Mouse (Mus musculus) stomach, embryonic 16.5 days (tissue): Measurements from ENCODE around the gene Gbp6. TPM values are rescaled to one million over a fixed set of nuclear protein-coding genes. Genes with fewer than 3 reads are reported as not detected.
"Not testable (repeated sequence)": the region's sequence is repeated elsewhere in the genome, so short reads cannot be mapped to it uniquely, and the experiment has no call there.

Experiments
- ATAC-seq: fragments of 200-750 bp; cut with Nextera tagmentation; 2 replicates; pipeline ENCODE4 v1.8.0; 2017; ENCODE audit warnings: moderate number of reproducible peaks, moderate TSS enrichment; ENCODE audit not compliant: insufficient read depth, low FRiP score
- H3K27ac ChIP-seq: fragments of 300-500 bp; sonication (generic); 2 replicates; pipeline ENCODE4 v1.5.1; 2014; ENCODE audit warnings: low read length
- H3K27me3 ChIP-seq: fragments of 300-500 bp; sonication (generic); 2 replicates; pipeline ENCODE4 v1.6.1; 2014; ENCODE audit warnings: low read length, control low read depth, mixed read lengths; ENCODE audit not compliant: control insufficient read depth, insufficient read depth
- H3K36me3 ChIP-seq: fragments of 300-500 bp; sonication (generic); 2 replicates; pipeline ENCODE4 v1.6.1; 2014; ENCODE audit warnings: low read length; ENCODE audit not compliant: control insufficient read depth, insufficient read depth
- H3K4me1 ChIP-seq: fragments of 300-500 bp; sonication (generic); 2 replicates; pipeline ENCODE4 v1.6.1; 2014; ENCODE audit warnings: low read length, control low read depth, mixed read lengths; ENCODE audit not compliant: control insufficient read depth, insufficient read depth
- H3K4me2 ChIP-seq: fragments of 300-500 bp; sonication (generic); 2 replicates; pipeline ENCODE4 v1.6.1; 2014; ENCODE audit warnings: low read depth, low read length, mixed read lengths
- H3K4me3 ChIP-seq: fragments of 300-500 bp; sonication (generic); replicated peaks from 2 replicates; pipeline ENCODE4 v1.5.1; 2014; ENCODE audit warnings: mild to moderate bottlenecking, low read length
- H3K9ac ChIP-seq: fragments of 300-500 bp; sonication (generic); 2 replicates; pipeline ENCODE4 v1.6.1; 2014; ENCODE audit warnings: low read length
- H3K9me3 ChIP-seq: fragments of 300-500 bp; sonication (generic); replicated peaks from 2 replicates; pipeline ENCODE4 v1.6.1; 2016; ENCODE audit warnings: low read length, control low read depth; ENCODE audit not compliant: control insufficient read depth
- WGBS: fragments of 180-500 bp; shearing (Covaris S2); extraction: QIAGEN DNeasy Blood & Tissue Kit; methylation state at CpG from one replicate; pipeline ENCODE4 v1.1.7; 2014; 5-methylcytosine and 5-hydroxymethylcytosine counted together
- polyA plus RNA-seq: library from polyadenylated mRNA; unstranded; fragments of >200 nt; fragmentation: Nextera tagmentation; extraction: Ambion mirVana; gene quantifications from 2 replicates; pipeline ENCODE4 v1.2.1, GENCODE M21; 2015

The Gbp6 gene
- polyA plus RNA-seq, 1 experiment from 2014 or later, result 2.1 TPM

DNA sequence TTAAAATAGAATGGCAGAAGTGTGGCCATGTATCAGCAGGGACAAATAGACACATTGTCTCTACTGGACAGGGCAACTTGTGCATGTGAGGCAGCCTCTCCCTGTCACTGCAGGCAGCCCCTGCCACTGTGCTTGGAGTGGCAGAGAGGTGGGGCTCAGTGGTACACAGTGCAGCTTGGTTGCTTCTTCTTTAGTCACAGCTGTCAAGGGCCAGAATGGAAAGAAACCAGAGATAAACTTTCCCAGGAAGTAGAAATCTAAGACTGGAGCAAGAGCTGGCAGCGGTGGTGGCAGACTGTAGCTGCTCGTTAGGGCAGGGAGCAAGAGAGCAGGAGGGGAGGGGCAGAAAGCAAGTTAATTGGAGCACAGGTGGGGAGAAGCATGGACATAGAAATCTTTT lies 8.0 kb upstream of the Gbp6 start:
- 32% methylated on average over 2 of the region's 2 CpGs for WGBS
- H3K4me3 ChIP-seq, result no peak overlapping the region
- H3K27me3 ChIP-seq, result no peaks in the 10 kb centered on the region
- no peak for ATAC-seq
- no peak overlapping the region for H3K27ac ChIP-seq
- H3K9me3 ChIP-seq, result no peaks in the 10 kb centered on the region
- no peaks in the 10 kb centered on the region for H3K36me3 ChIP-seq
- H3K4me2 ChIP-seq, result no peak overlapping the region
- H3K9ac ChIP-seq, result no peak overlapping the region
- no peaks in the 10 kb centered on the region for H3K4me1 ChIP-seq

DNA sequence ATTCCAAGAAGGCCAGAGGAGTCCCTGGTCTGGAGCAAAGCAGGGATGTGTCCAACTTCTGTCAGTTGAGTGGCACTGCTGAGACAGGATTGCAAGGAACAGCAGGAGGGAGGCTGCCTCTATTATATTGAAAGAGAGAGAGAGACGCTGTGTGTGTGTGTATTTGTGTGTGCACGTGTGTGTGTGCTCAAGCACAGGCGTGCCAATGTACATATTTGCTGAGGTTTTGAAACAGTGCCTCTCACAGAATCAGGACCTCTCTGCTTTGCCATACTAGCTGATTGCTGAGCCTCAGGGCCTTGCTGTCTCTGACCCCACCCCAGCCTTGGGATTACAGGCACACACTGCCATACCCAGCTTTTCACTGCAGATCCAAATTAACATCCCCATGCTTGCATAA lies 2.2 kb upstream of the Gbp6 start:
- H3K4me2 ChIP-seq, result no peak overlapping the region
- no peaks in the 10 kb centered on the region for H3K9me3 ChIP-seq
- H3K27me3 ChIP-seq, result no peaks in the 10 kb centered on the region
- H3K36me3 ChIP-seq, result no peaks in the 10 kb centered on the region
- H3K4me1 ChIP-seq, result 0 out of 2 replicates have a peak, but pooled peaks cover 7% of the 10 kb centered on the region
- no peak overlapping the region for H3K9ac ChIP-seq
- WGBS, result 75% methylated on average over 3 of the region's 3 CpGs
- peak; percentile 86 for ATAC-seq
- no peak overlapping the region for H3K27ac ChIP-seq
- H3K4me3 ChIP-seq, result no peak overlapping the region

DNA sequence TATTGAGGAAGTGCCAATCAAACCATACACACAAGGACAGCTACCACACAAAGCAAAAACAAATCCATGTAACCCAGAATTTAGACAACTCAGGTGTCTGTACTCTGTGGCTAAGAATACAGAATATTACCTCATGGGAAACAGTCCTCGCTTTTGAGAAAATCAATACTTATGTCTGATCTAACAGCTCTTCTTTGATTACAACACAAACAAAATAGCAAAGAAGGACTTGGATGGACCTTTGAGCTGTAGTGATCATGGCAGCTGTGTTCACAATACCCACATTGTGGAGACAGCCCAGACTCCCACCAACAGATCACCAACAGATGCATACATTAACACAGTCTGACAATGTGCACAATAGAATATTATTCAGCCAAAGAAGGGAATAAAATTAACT lies 1.0 kb downstream of the Gbp6 start:
- Histone ChIP-seq H3K9me3 (no peaks in the 10 kb centered on the region), H3K27ac (no peak overlapping the region), H3K27me3 (no peaks in the 10 kb centered on the region), H3K36me3 (no peaks in the 10 kb centered on the region), H3K9ac (no peak overlapping the region), H3K4me3 (no peak overlapping the region), H3K4me1 (0 out of 2 replicates have a peak, but pooled peaks cover 7% of the 10 kb centered on the region), H3K4me2 (no peak overlapping the region)
- no peak for ATAC-seq
- WGBS, result 79% methylated on average over 1 of the region's 1 CpGs

DNA sequence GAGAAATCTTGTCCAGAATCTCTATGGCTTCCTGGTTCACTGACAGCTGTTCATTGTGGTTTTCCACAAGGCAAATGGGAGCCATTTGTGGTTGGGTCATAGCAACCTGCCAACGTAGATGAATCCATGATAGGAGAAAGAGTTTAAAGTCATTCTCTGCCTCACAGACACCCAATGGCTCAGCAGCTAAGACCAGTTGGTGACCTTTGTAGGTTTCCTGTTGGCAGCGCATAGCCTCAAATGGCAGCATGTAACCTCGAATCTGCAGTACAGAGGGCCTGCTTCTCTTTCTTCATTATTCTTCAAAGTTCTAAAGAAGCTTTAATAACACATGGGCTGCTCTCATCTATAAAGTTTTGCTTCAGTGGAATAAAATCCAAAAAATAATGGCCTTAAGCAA lies 2.6 kb downstream of the Gbp6 start:
- ATAC-seq, H3K4me1 ChIP-seq: not testable (repeated sequence)
- WGBS, result 76% methylated on average over 3 of the region's 3 CpGs

DNA sequence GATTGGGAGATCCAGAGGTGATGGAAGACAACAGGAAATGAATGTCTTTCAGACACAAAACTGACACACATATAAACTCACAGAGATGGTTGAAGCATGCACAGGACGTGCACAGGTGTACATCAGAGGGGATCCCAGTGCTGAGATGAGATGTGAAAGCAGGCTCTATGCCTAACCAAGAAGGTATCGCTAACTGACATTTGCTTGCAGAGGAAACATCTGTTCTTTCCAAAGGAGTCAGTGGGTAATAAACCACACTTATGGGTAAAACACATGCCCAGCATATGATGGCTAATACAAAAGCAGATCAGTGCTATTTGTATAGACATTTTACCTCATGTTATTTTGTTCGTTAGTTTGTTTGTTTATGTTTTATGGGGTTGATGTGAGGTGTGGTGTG lies 32.8 kb downstream of the Gbp6 start:
- not testable (repeated sequence) for H3K27me3 ChIP-seq, H3K9me3 ChIP-seq, H3K9ac ChIP-seq, H3K4me2 ChIP-seq, ATAC-seq, H3K4me3 ChIP-seq, H3K36me3 ChIP-seq, H3K4me1 ChIP-seq, H3K27ac ChIP-seq
- WGBS, result no CpG with 5 or more reads among the region's 3 CpGs

More for the DNA sequence above, 2.6 kb downstream of the Gbp6 start:
- not testable (repeated sequence) for H3K36me3 ChIP-seq, H3K27me3 ChIP-seq, H3K9me3 ChIP-seq, H3K4me2 ChIP-seq, H3K9ac ChIP-seq, H3K27ac ChIP-seq, H3K4me3 ChIP-seq

DNA sequence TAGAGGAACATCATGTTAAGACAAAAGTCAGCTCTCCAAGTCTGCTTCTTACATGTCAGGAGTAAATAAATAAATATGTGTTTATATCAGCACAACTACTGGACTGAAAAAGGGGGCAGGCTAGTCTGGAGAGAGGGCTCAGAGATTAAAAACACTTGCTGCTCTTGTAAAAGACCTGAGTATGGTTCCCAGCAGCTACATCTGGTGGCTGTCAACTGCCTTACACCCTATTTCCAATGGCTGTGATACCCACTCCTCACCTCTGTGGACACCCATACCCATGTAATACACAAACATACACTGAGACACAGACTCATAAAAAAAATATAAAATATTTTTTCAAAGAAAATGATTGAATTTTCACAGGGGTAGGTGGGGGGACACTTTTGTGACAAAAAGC lies 41.0 kb downstream of the Gbp6 start:
- H3K36me3 ChIP-seq, result no peaks in the 10 kb centered on the region
- no peaks in the 10 kb centered on the region for H3K4me1 ChIP-seq
- no peak overlapping the region for H3K9ac ChIP-seq
- no peak overlapping the region for H3K4me3 ChIP-seq
- no peaks in the 10 kb centered on the region for H3K27me3 ChIP-seq
- H3K4me2 ChIP-seq, result no peak overlapping the region
- H3K27ac ChIP-seq, result no peak overlapping the region
- no peak for ATAC-seq
- H3K9me3 ChIP-seq, result no peaks in the 10 kb centered on the region

DNA sequence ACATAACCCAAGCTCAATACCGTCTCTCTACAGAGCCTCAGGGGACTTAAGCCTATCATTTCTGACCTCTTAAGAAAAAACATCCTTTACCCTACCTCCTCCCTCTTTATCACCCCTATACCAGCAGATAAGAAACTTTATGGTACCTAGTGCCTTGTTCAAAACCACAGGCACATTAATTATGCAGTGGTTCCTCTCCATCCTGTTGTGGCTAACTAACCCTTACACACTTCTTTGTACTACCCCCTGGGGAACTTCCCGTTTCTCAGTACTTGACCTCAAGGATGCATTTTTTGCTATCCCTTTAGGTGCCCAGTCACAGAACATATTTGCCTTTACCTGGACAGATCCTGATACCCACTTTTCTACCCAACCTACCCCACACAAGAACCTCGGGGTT lies 48.8 kb downstream of the Gbp6 start:
- H3K4me2 ChIP-seq, H3K27ac ChIP-seq, H3K4me1 ChIP-seq, ATAC-seq, H3K9me3 ChIP-seq, H3K4me3 ChIP-seq, H3K27me3 ChIP-seq, H3K36me3 ChIP-seq, H3K9ac ChIP-seq: not testable (repeated sequence)
- 76% methylated on average over 3 of the region's 3 CpGs for WGBS

DNA sequence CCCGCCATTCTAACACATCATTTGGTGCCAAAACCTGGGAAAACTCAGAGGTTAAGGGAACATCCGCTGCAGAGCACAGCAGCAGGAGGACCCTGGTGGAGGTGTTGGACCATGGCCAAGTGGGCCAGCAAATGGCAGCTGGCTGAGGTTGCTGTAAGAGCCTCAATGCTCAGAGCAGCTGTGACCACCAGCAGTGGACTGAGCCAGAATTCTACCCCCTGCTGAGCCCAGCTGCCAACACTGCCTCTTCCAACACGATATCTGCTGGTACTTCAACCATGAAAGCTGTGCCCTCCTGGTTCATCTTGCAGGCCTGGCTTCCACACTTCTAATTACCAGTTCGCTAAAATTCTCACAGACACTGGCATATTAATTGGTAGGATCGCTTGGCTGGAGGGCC lies 52.5 kb downstream of the Gbp6 start:
- not testable (repeated sequence) for H3K4me2 ChIP-seq, H3K36me3 ChIP-seq, ATAC-seq, H3K27me3 ChIP-seq, H3K9ac ChIP-seq, H3K9me3 ChIP-seq, H3K4me3 ChIP-seq, H3K27ac ChIP-seq, H3K4me1 ChIP-seq
- 73% methylated on average over 5 of the region's 5 CpGs for WGBS

DNA sequence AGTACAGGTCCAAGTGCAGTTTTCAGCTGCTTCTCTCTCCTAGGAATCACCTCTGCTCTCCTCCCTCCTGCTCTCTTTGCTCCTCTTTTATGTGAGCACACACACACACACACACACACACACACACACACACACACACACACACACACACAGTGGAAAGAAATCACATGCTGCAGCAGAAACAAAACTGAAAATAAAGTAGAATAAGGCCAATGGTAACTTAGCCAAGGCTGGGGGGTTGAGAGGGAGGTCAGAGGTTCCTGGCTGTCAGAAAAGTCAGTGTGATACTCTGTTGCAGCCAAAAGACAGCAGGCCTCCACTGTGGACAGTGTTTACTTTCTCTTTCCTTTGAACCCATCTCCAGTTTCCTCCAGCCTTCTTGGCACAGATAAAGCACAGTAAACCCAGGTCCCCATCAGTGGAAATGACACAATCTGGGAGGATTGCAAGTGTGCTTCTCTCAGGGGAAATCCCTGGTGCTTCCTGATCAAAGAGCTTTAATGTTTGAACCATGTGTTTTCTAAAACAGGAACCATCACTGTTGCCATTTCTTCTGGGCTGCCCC lies 53.9 kb downstream of the Gbp6 start, which contains the start of gene Gbp10:
Gbp10 (minus strand) TSS at position 51 of the 565 bp plus-strand sequence.
- H3K9me3 ChIP-seq, H3K9ac ChIP-seq, H3K4me3 ChIP-seq, H3K27ac ChIP-seq, H3K4me1 ChIP-seq, H3K4me2 ChIP-seq, H3K27me3 ChIP-seq, H3K36me3 ChIP-seq: not testable (repeated sequence)
- 0 out of 2 replicates have a peak, but pooled peaks have one; percentile 33 for ATAC-seq

DNA sequence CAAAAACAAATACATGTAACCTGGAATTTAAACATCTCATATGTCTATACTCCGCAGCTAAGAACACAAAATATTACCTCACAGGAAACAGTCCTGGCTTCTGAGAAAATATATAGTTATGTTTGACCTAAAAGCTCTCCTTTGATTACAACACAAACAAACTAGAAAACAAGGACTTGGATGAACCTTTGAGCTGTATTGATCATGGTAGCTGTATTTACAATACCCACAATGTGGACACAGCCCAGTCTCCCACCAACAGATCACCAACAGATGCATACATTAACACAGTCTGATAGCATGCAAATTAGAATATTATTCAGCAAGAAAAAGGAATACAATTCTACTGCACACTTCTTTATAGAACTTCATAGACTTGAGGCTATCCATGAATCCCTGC lies 55.1 kb downstream of the Gbp6 start:
- WGBS, result 80% methylated on average over 1 of the region's 1 CpGs
- not testable (repeated sequence) for H3K27ac ChIP-seq, H3K27me3 ChIP-seq, H3K4me1 ChIP-seq, H3K36me3 ChIP-seq, ATAC-seq, H3K4me3 ChIP-seq, H3K4me2 ChIP-seq, H3K9ac ChIP-seq, H3K9me3 ChIP-seq
